ENCODE assay signal across 9 mouse cellular contexts in genomic region chr8:12030363-12031116, GRCm38 (mm10).
DNase-seq lines count a peak whose midpoint lies in the region.
"Had no signal": no experiment of that assay in that cellular context is flagged by ENCODE, and none has a peak within 500 bp of the region (broad histone marks: within the 10 kb centered on the region; RNA-seq: fewer than 3 reads in every experiment).

No protein-coding gene starts in this region.

- intact Hi-C loops in gastrocnemius, postnatal 36 days (cut with DNase I) = no loop called here

- DNase-seq in cerebellum, adult 18-20 months = peak; percentile 4 to 23
- no peak for DNase-seq in cerebellum, adult 11-12 months
- DNase-seq in right cerebral cortex, postnatal 10 days (ENCODE audit: low spot score in 2 of 2) = peak; percentile 42 to 44
- DNase-seq in right cerebral cortex, postnatal 36 days (ENCODE audit: low spot score in 2 of 2) = no peak
- peak; percentile 9 to 10 for DNase-seq in layer of hippocampus, postnatal 36 days
- DNase-seq in urinary bladder, postnatal 4 days (ENCODE audit: low spot score in 2 of 2) = no peak
- no peak for DNase-seq in ovary, adult 18-20 months (ENCODE audit: low spot score)
- no peak for DNase-seq in gastrocnemius, postnatal 36 days
- DNase-seq: lung, adult 2 months had no signal

Comparison
In these comparisons a context has a peak if more than half of its experiments do, and no peak if none do; other contexts are left out.
1. DNase-seq: peak in cerebellum, adult 18-20 months (2 of 2), right cerebral cortex, postnatal 10 days (2 of 2) and layer of hippocampus, postnatal 36 days (2 of 2); none in cerebellum, adult 11-12 months (single experiment), right cerebral cortex, postnatal 36 days (0 of 2), urinary bladder, postnatal 4 days (0 of 2), ovary, adult 18-20 months (single experiment) and gastrocnemius, postnatal 36 days (0 of 2).